Mouse (Mus musculus) left cerebral cortex, postnatal 10 days (tissue): Measurements from ENCODE around the gene Cnksr2. TPM values are rescaled to one million over a fixed set of nuclear protein-coding genes. Genes with fewer than 3 reads are reported as not detected.

Source experiments
- total RNA-seq, 2 experiments: library from RNA; stranded (reverse); gene quantifications; 2 replicates each; pipeline ENCODE4 v1.2.3; 2021

Cnksr2 gene
- total RNA-seq, 2 experiments from 2014 or later = 141 to 151 TPM

Other genes starting within 250 kb of the Cnksr2 start
- gene Klhl34, start 224.9 kb downstream of the Cnksr2 start, total RNA-seq = under 1 TPM in 1 of 2 experiments, not detected in 1; 0.18 TPM